Mouse (Mus musculus) limb, embryonic 15.5 days (tissue): ENCODE results near the gene Rpl24. TPM values are rescaled to one million over a fixed set of nuclear protein-coding genes. Genes with fewer than 3 reads are reported as not detected.

ENCODE experiments used
- ATAC-seq: fragments of 200-750 bp; cut with Nextera tagmentation; 2 replicates; pipeline ENCODE4 v1.8.0; 2017; ENCODE audit warnings: low read depth, moderate TSS enrichment; ENCODE audit not compliant: insufficient number of reproducible peaks, low FRiP score, low TSS enrichment
- H3K27ac ChIP-seq: fragments of 300-500 bp; sonication (generic); 2 replicates; pipeline ENCODE4 v1.5.1; 2015; ENCODE audit warnings: moderate library complexity, mild to moderate bottlenecking, inconsistent platforms
- H3K27me3 ChIP-seq: fragments of 300-500 bp; sonication (generic); 2 replicates; pipeline ENCODE4 v1.6.1; 2015; ENCODE audit warnings: inconsistent platforms
- H3K36me3 ChIP-seq: fragments of 300-500 bp; sonication (generic); 2 replicates; pipeline ENCODE4 v1.6.1; 2015; ENCODE audit warnings: inconsistent platforms
- H3K4me1 ChIP-seq: fragments of 300-500 bp; sonication (generic); 2 replicates; pipeline ENCODE4 v1.6.1; 2015; ENCODE audit warnings: inconsistent platforms
- H3K4me2 ChIP-seq: fragments of 300-500 bp; sonication (generic); 2 replicates; pipeline ENCODE4 v1.6.1; 2015; ENCODE audit warnings: mild to moderate bottlenecking, inconsistent platforms
- H3K4me3 ChIP-seq: fragments of 300-500 bp; sonication (generic); 2 replicates; pipeline ENCODE4 v1.5.1; 2015; ENCODE audit warnings: mild to moderate bottlenecking, inconsistent platforms
- H3K9ac ChIP-seq: fragments of 300-500 bp; sonication (generic); 2 replicates; pipeline ENCODE4 v1.6.1; 2015; ENCODE audit warnings: inconsistent platforms
- H3K9me3 ChIP-seq: fragments of 300-500 bp; sonication (generic); 2 replicates; pipeline ENCODE4 v1.6.1; 2016; ENCODE audit warnings: inconsistent platforms
- WGBS: fragments of 180-500 bp; shearing (Covaris S2); methylation state at CpG from one replicate; pipeline ENCODE4 v1.1.7; 2015; 5-methylcytosine and 5-hydroxymethylcytosine counted together
- polyA plus RNA-seq: library from polyadenylated mRNA; unstranded; fragments of >200 nt; fragmentation: Nextera tagmentation; extraction: Ambion mirVana; gene quantifications from 2 replicates; pipeline ENCODE4 v1.2.1, GENCODE M21; 2015

The Rpl24 gene
- polyA plus RNA-seq, 1 experiment from 2014 or later, result 730 TPM

DNA sequence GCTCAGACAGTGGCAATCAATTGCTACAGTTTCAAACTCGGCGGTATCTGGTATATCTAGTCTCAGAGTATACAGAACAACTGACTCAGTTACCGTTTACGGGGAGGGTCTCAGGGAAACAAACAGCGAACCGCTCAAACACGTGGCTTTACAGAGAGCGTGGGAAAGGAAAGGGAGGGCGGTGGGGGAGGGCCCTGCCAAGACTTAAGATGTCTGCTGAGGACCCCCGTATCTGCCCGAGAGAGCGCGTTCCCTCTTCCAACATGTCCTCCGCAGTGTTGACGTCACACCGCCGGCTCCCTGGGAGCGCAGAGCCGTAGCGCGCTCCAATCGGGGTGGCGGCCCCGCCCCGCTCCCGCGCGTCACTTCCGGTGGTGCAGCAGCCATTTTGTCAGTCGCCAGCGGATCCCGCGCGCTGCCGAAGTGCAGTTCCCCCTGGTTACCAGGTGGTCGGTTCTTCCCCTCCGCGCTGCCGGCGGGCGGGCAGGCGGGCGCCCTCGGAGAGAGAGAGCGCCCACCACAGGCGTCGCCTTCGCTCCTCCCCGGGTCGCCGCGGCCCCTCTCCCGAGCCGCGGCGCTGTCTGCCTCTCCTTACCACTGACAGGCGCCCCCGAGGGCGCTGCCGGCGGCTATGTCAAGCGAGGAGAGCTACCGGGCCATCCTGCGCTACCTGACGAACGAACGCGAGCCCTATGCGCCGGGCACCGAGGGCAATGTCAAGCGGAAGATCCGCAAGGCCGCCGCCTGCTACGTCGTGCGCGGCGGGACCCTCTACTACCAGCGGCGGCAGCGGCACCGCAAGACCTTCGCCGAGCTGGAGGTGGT is 7.6 kb downstream of the Rpl24 start, which contains the start of gene Zbtb11:
Gene Zbtb11, plus strand, starts transcription at position 453 of the 825 bp plus-strand sequence.
- H3K9ac ChIP-seq, result peak within 1 kb of the TSS; percentile 92
- peak within 1 kb of the TSS; percentile 93 for H3K27ac ChIP-seq
- peak within 1 kb of the TSS; percentile 99 for H3K4me3 ChIP-seq
- peaks cover 41% of the 10 kb centered on the region for H3K36me3 ChIP-seq
- peaks cover 23% of the 10 kb centered on the region for H3K4me1 ChIP-seq
- peak within 1 kb of the TSS; percentile 81 for H3K4me2 ChIP-seq
- no peaks in the 10 kb centered on the region for H3K27me3 ChIP-seq
- WGBS, result under 1% methylated on average over 79 of the region's 86 CpGs
- peak; percentile 98 for ATAC-seq
- H3K9me3 ChIP-seq, result no peaks in the 10 kb centered on the region

DNA sequence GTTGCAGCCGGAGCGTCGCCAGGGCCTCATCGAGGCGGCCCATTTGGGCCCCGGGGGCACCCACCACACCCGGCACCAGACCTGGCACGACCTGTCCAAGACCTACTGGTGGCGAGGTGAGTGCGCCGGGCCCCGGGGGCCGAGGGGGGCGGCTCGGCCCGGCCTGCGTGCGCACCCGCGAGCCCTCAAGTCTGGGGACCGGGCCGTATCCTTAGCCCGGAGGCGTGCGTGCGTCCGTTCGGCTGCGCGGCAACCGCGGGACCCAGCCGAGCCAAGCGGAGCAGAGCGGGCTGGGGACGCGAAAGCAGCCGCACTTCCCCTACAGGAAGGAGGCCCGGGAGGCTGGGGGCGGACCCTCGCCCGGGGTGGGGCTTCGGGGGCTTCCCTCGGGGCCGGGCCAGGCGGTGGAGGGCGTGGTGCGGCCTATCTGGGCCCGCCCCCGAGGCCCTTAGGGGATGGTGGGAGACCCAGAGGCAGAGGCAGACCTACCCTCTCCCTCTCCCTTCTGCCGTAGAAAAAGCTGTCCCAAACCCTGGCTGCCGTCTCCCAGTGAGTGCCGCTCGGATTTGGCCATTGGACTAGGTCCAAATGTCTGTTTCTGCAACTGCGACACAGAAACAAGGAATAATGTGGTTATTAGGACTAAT is 8.3 kb downstream of the Rpl24 start:
- peak overlapping the region; percentile 99 for H3K4me3 ChIP-seq
- H3K27me3 ChIP-seq, result no peaks in the 10 kb centered on the region
- peaks cover 33% of the 10 kb centered on the region for H3K36me3 ChIP-seq
- H3K4me1 ChIP-seq, result peaks cover 20% of the 10 kb centered on the region
- peak overlapping the region; percentile 81 for H3K4me2 ChIP-seq
- under 1% methylated on average over 55 of the region's 55 CpGs for WGBS
- peak overlapping the region; percentile 93 for H3K27ac ChIP-seq
- no peaks in the 10 kb centered on the region for H3K9me3 ChIP-seq
- peak overlapping the region; percentile 92 for H3K9ac ChIP-seq
- ATAC-seq, result peak; percentile 85

DNA sequence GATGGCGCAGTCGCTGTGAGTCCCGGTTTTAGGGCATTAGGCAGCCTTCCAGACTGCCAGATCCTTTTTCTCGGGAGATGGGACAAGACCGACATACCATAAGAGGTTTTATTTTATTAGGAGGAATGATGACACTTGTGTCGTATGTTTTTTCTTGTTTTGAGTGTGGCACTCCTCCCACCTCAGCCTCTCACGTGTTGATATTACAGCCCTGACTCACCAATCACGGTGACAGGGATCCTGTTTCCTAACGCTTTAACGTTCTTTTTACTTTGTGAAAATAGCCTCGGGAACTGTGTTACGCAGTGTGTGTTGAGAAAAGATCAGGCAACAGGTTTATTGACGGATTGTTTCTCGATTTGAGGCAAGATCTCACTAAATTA is 8.8 kb downstream of the Rpl24 start:
- peak overlapping the region; percentile 93 for H3K27ac ChIP-seq
- H3K4me2 ChIP-seq, result peak overlapping the region; percentile 81
- ATAC-seq, result no peak
- no peaks in the 10 kb centered on the region for H3K9me3 ChIP-seq
- H3K9ac ChIP-seq, result peak overlapping the region; percentile 92
- peaks cover 28% of the 10 kb centered on the region for H3K36me3 ChIP-seq
- H3K4me3 ChIP-seq, result peak overlapping the region; percentile 99
- peaks cover 20% of the 10 kb centered on the region for H3K4me1 ChIP-seq
- 2% methylated on average over 14 of the region's 14 CpGs for WGBS
- H3K27me3 ChIP-seq, result no peaks in the 10 kb centered on the region

DNA sequence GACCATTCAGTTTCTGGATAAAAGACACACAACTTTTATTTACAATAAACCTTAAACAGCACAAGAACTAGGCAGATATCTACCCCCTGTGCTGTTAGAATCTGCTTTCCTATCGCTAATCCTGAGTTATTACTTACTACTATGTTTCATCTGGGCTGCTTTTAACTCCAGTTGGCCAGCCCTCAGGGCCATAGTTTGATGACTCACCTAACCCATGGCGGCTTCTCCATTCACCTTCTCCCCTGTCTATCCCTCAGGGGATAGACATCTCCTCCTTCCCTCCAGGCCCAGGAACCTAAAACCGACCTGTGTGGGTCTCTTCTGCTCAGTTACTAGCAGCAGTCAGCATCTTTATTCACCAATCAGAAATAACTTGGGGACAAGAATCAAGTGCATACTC is 19.9 kb downstream of the Rpl24 start:
- H3K4me3 ChIP-seq, result no peak overlapping the region
- H3K27me3 ChIP-seq, result no peaks in the 10 kb centered on the region
- WGBS, result 95% methylated on average over 3 of the region's 3 CpGs
- H3K9ac ChIP-seq, result no peak overlapping the region
- no peak overlapping the region for H3K4me2 ChIP-seq
- H3K4me1 ChIP-seq, result no peaks in the 10 kb centered on the region
- H3K27ac ChIP-seq, result no peak overlapping the region
- peaks cover 32% of the 10 kb centered on the region for H3K36me3 ChIP-seq
- ATAC-seq, result no peak
- H3K9me3 ChIP-seq, result no peaks in the 10 kb centered on the region

DNA sequence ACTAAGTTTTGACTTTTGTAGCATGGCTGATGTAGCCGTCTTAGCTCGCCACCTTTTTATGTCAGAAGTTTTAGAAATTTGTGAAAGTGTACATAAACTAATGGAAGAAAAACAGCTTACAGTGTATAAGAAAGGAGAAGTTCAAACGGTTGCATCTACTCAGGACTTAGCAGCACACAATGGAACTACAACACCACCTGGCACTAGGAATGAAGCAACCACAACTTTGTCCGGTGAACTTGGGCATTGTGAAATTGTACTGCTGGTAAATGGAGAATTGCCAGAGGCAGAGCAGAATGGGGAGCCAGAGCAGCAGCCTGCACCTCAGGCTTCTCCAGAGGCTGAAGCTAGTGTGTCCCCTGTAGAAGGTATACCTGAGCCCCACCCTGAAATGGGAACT is 24.2 kb downstream of the Rpl24 start:
- 89% methylated on average over 4 of the region's 4 CpGs for WGBS
- no peak overlapping the region for H3K27ac ChIP-seq
- H3K36me3 ChIP-seq, result peaks cover 39% of the 10 kb centered on the region
- no peak overlapping the region for H3K9ac ChIP-seq
- H3K9me3 ChIP-seq, result no peaks in the 10 kb centered on the region
- H3K27me3 ChIP-seq, result no peaks in the 10 kb centered on the region
- H3K4me2 ChIP-seq, result no peak overlapping the region
- ATAC-seq, result no peak
- no peaks in the 10 kb centered on the region for H3K4me1 ChIP-seq
- no peak overlapping the region for H3K4me3 ChIP-seq

DNA sequence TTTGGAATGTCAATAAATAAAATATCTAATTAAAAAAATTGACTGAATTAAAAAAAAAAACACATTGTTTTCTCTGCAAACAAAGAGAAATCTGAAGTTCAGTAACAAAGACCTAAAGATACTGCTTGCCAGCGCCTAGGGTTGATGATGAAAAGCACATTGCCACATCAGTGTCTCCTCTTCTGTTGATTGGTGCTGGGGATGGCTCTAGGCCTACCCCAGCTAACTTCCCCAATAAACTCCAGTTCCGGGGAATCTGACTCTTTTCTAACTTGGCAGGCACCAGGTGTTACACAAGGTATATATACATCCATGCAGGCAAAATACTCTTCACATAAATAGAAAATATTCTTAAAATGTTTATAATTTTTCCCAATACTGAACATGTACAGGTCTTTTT is 28.2 kb downstream of the Rpl24 start:
- no peak overlapping the region for H3K27ac ChIP-seq
- H3K36me3 ChIP-seq, result peaks cover 45% of the 10 kb centered on the region
- no peaks in the 10 kb centered on the region for H3K27me3 ChIP-seq
- no peaks in the 10 kb centered on the region for H3K9me3 ChIP-seq
- no peak overlapping the region for H3K4me2 ChIP-seq
- no peaks in the 10 kb centered on the region for H3K4me1 ChIP-seq
- WGBS, result 88% methylated on average over 2 of the region's 2 CpGs
- H3K4me3 ChIP-seq, result no peak overlapping the region
- ATAC-seq, result no peak
- no peak overlapping the region for H3K9ac ChIP-seq

DNA sequence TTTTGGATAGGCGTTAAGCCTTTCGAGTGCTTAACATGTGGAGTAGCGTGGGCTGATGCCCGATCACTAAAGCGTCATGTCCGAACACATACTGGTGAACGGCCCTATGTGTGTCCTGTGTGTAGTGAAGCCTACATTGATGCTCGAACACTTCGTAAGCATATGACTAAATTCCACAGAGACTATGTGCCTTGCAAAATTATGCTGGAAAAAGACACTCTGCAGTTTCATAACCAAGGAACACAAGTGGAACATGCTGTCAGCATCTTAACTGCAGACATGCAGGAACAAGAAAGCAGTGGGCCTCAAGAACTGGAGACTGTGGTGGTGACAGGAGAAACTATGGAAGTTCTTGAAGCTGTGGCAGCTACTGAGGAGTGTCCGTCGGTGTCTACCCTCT is 40.7 kb downstream of the Rpl24 start:
- H3K27ac ChIP-seq, result no peak overlapping the region
- no peak overlapping the region for H3K4me3 ChIP-seq
- H3K27me3 ChIP-seq, result no peaks in the 10 kb centered on the region
- no peak overlapping the region for H3K4me2 ChIP-seq
- 91% methylated on average over 11 of the region's 11 CpGs for WGBS
- no peaks in the 10 kb centered on the region for H3K9me3 ChIP-seq
- no peaks in the 10 kb centered on the region for H3K4me1 ChIP-seq
- no peak overlapping the region for H3K9ac ChIP-seq
- peaks cover 49% of the 10 kb centered on the region for H3K36me3 ChIP-seq
- ATAC-seq, result no peak

DNA sequence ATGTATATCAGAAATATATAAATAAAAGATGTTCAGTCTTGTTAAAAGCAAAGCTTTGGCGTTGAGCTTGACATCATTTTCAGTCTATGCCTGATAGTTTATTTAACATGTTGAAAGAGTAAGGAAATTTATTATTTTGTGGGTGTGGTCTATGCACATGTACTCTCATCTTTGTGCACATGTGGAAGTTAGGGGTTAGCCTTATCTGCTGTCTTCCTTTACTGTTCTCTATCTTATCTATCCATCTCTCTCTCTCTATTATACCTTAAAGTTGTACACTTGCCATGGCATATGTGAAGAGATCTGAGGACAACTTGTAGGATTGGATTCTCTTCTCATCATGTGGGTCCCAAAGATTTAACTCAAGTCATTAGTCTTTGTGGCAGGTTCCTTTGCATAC is 42.8 kb downstream of the Rpl24 start:
- H3K4me2 ChIP-seq, result no peak overlapping the region
- no peak overlapping the region for H3K27ac ChIP-seq
- H3K4me3 ChIP-seq, result no peak overlapping the region
- H3K36me3 ChIP-seq, result peaks cover 50% of the 10 kb centered on the region
- 95% methylated on average over 1 of the region's 1 CpGs for WGBS
- no peak overlapping the region for H3K9ac ChIP-seq
- H3K9me3 ChIP-seq, result no peaks in the 10 kb centered on the region
- no peaks in the 10 kb centered on the region for H3K27me3 ChIP-seq
- ATAC-seq, result no peak
- H3K4me1 ChIP-seq, result no peaks in the 10 kb centered on the region

DNA sequence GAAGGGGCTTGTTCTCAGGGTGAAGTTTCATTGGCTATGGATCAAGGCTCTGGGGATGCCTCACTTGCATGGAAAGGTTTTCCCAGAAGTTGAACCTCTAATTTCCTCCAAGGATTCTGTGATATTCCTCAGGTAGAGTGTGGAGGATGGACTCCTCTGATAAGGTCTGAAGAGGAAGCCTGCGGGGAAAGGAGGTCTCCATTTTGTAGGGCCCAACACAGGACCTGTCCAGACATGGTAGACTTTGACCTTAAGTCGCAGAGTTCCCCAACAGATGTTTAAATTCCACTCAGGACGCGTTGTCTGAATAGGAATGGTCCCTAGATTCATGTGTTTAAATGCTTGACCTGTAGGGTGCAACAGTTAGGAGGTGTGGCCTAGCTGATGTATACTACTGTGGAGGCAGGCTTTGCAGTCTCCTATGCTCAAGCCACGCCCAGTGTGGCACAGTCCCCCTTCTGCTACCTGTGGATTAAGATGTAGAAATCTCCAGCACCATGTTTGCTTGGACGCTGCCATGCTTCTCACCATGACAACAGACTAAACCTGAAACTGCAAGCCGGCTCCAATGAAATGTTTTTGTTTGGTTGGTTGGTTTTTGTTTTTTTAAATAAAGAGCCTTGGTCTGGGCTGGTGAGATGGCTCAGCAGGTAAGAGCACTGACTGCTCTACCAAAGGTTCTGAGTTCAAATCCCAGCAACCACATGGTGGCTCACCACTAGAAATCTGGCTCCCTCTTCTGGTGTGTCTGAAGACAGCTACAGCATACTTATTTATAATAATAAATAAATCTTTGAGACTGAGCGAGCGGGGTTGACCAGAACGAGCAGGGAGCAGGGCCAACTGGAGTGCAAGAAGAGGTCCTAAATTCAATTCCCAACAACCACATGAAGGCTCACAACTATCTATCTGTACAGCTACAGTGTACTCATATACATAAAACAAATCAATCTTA is 47.0 kb downstream of the Rpl24 start:
- Histone ChIP-seq H3K9me3 (no peaks in the 10 kb centered on the region), H3K36me3 (peaks cover 38% of the 10 kb centered on the region), H3K4me2 (no peak overlapping the region), H3K9ac (no peak overlapping the region), H3K4me1 (no peaks in the 10 kb centered on the region), H3K27ac (no peak overlapping the region), H3K27me3 (no peaks in the 10 kb centered on the region), H3K4me3 (no peak overlapping the region)
- ATAC-seq, result no peak; the same call in 1 of the 2 replicates
- WGBS, result 88% methylated on average over 10 of the region's 10 CpGs

DNA sequence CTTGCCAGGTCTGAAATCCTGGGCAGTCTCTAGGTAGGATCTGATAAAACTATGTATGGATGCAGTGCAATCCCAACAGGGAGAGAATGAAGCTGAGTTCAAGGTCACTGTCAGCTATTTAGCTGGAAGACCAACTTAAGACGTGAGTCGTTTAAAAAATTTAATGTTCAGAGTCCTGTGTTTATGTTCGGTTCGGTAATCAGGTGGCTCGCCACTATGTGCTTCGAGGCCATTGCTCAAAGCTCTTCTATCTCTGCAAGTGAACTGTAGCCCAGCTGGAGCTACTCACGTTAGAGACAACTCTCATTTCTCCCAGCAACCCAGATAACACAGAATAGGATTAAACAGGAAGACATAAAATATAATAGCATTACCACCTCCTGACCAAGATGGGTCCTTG is 48.0 kb downstream of the Rpl24 start:
- 81% methylated on average over 7 of the region's 7 CpGs for WGBS

DNA sequence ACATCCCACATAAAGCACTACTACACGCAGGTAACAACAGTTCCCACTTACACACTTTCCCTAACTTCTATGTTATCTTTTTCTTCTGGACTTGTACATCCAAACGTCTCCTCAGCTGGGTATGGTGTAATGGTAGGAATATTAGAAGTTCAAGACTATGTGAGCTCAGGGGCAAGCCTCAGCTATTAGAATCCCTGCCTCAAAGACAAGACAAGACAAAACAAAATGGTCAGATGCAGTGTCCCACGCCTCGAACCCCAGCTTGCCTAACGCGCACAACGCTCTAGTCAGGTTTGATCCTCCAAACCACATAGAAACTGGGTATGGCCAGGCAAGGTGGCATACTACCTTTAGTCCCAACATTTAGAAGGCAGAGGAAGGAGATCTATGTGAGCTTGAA is 53.6 kb downstream of the Rpl24 start:
- H3K27ac ChIP-seq, result no peak overlapping the region
- no peak overlapping the region for H3K4me3 ChIP-seq
- H3K9ac ChIP-seq, result no peak overlapping the region
- H3K9me3 ChIP-seq, result no peaks in the 10 kb centered on the region
- peaks cover 46% of the 10 kb centered on the region for H3K36me3 ChIP-seq
- no peak overlapping the region for H3K4me2 ChIP-seq
- H3K27me3 ChIP-seq, result no peaks in the 10 kb centered on the region
- H3K4me1 ChIP-seq, result no peaks in the 10 kb centered on the region; the same call in 1 of the 2 replicates
- no peak for ATAC-seq
- WGBS, result 94% methylated on average over 7 of the region's 7 CpGs

More for the DNA sequence above, 48.0 kb downstream of the Rpl24 start:
- no peaks in the 10 kb centered on the region for H3K27me3 ChIP-seq
- no peak overlapping the region for H3K4me2 ChIP-seq
- peaks cover 47% of the 10 kb centered on the region for H3K36me3 ChIP-seq
- no peak overlapping the region for H3K9ac ChIP-seq
- no peak overlapping the region for H3K27ac ChIP-seq
- ATAC-seq, result no peak
- H3K4me3 ChIP-seq, result no peak overlapping the region
- no peaks in the 10 kb centered on the region for H3K4me1 ChIP-seq
- H3K9me3 ChIP-seq, result no peaks in the 10 kb centered on the region
